Mouse (Mus musculus): ENCODE data around the gene Tmem104. TPM values are rescaled to one million over a fixed set of nuclear protein-coding genes. Genes with fewer than 3 reads are reported as not detected.

Tmem104 gene
- polyA plus RNA-seq, 1 experiment from 2014 or later: 7.7 TPM

DNA sequence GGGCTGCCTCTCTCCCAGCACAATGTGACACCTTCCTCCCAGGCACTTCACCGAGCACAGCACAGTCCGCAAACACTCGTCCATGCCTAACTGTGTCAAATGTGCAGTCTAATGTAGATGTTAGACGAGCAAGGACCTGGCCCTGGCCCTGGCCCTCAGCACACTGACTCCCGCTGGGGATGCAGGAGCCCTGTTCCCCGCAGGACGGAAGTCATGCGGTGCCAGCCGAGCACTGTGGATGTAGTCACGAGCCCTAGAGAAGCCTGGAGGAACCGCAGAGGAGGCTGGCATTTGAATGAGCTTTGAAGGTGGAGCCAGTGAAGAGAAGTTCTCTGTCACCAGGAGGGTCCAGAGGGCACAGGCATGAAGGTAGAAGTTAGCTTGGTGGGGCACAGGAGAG, 36.2 kb downstream of the Tmem104 start:
- no peak for ATAC-seq (replicated peaks; ENCODE audit: insufficient number of reproducible peaks, low FRiP score, low TSS enrichment, low read depth)
- Histone ChIP-seq H3K27ac (replicated peaks; ENCODE audit: low read depth, low read length) (no peak overlapping the region), H3K4me3 (ENCODE audit: low read depth, low read length) (no peak overlapping the region), H3K4me1 (ENCODE audit: control insufficient read depth, insufficient read depth, low read length) (peaks cover 16% of the 10 kb centered on the region), H3K9ac (replicated peaks; ENCODE audit: low read length) (no peak overlapping the region), H3K9me3 (replicated peaks; ENCODE audit: control insufficient read depth, low read length) (no peaks in the 10 kb centered on the region), H3K36me3 (replicated peaks; ENCODE audit: control insufficient read depth, insufficient read depth, low read depth, low read length) (no peaks in the 10 kb centered on the region), H3K4me2 (ENCODE audit: low read depth, low read length) (no peak overlapping the region), H3K27me3 (ENCODE audit: control insufficient read depth, insufficient read depth, low read length) (no peaks in the 10 kb centered on the region)
- WGBS: 67% methylated on average over 11 of the region's 11 CpGs
- DNase-seq (ENCODE audit: low spot score): no peak

DNA sequence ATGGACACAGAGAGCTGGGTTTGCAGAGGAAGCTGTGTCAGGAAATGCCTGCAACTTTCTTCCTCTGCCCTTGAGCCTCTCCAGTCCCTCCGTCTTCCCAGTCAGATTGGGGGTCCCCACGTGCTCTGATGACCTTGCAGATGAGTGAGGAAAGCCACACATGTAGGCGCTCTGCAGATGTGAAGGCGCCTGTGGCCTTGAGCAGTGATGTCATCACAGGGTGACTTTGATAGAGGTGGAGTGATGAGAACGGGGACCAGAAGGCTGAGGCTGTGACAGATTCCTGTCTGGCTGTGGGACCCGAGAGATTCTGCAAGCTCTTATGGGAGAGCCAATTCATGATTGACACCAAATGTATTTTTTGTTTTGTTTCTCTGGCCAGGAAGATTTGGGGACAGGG, 36.6 kb downstream of the Tmem104 start:
- Histone ChIP-seq H3K36me3 (replicated peaks; ENCODE audit: control insufficient read depth, insufficient read depth, low read depth, low read length) (no peaks in the 10 kb centered on the region), H3K4me2 (ENCODE audit: low read depth, low read length) (no peak overlapping the region), H3K4me3 (ENCODE audit: low read depth, low read length) (no peak overlapping the region), H3K9me3 (replicated peaks; ENCODE audit: control insufficient read depth, low read length) (no peaks in the 10 kb centered on the region), H3K4me1 (ENCODE audit: control insufficient read depth, insufficient read depth, low read length) (peaks cover 13% of the 10 kb centered on the region), H3K27ac (replicated peaks; ENCODE audit: low read depth, low read length) (no peak overlapping the region), H3K27me3 (ENCODE audit: control insufficient read depth, insufficient read depth, low read length) (no peaks in the 10 kb centered on the region), H3K9ac (replicated peaks; ENCODE audit: low read length) (no peak overlapping the region)
- DNase-seq (ENCODE audit: low spot score): no peak
- no peak for ATAC-seq (replicated peaks; ENCODE audit: insufficient number of reproducible peaks, low FRiP score, low TSS enrichment, low read depth)
- WGBS: 64% methylated on average over 6 of the region's 6 CpGs

DNA sequence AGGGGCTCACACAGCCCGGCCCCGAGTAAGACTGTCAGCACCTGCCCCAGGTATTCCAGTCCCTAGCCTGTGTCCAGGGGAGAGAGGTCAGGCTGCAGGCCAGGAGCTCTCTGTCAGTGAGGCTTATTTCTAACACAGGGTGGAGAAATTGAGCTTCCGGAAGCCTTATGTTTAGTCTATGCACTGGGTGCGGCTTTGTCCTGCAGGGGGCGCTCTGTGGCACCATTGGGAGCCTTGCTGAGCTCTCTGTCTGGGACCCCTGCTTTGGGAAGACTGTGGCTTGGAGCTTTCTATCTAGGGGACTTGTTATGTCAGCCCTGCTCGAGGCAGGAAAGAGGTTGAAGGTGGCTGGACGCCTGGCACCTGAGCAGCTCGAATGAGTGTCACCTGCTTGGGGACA, 37.6 kb downstream of the Tmem104 start:
- Histone ChIP-seq H3K27ac (replicated peaks; ENCODE audit: low read depth, low read length) (no peak overlapping the region), H3K4me1 (ENCODE audit: control insufficient read depth, insufficient read depth, low read length) (peaks cover 13% of the 10 kb centered on the region), H3K9ac (replicated peaks; ENCODE audit: low read length) (no peak overlapping the region), H3K4me2 (ENCODE audit: low read depth, low read length) (no peak overlapping the region), H3K36me3 (replicated peaks; ENCODE audit: control insufficient read depth, insufficient read depth, low read depth, low read length) (no peaks in the 10 kb centered on the region), H3K9me3 (replicated peaks; ENCODE audit: control insufficient read depth, low read length) (no peaks in the 10 kb centered on the region), H3K27me3 (ENCODE audit: control insufficient read depth, insufficient read depth, low read length) (no peaks in the 10 kb centered on the region), H3K4me3 (ENCODE audit: low read depth, low read length) (no peak overlapping the region)
- WGBS: 46% methylated on average over 8 of the region's 8 CpGs
- DNase-seq (ENCODE audit: low spot score) (peak; percentile 75), ATAC-seq (replicated peaks; ENCODE audit: insufficient number of reproducible peaks, low FRiP score, low TSS enrichment, low read depth) (no peak)

- Histone ChIP-seq H3K4me1 (ENCODE audit: control insufficient read depth, insufficient read depth, low read length) (peaks cover 13% of the 10 kb centered on the region), H3K4me2 (ENCODE audit: low read depth, low read length) (no peak overlapping the region), H3K27ac (replicated peaks; ENCODE audit: low read depth, low read length) (no peak overlapping the region), H3K9ac (replicated peaks; ENCODE audit: low read length) (no peak overlapping the region), H3K9me3 (replicated peaks; ENCODE audit: control insufficient read depth, low read length) (no peaks in the 10 kb centered on the region), H3K36me3 (replicated peaks; ENCODE audit: control insufficient read depth, insufficient read depth, low read depth, low read length) (no peaks in the 10 kb centered on the region), H3K27me3 (ENCODE audit: control insufficient read depth, insufficient read depth, low read length) (no peaks in the 10 kb centered on the region), H3K4me3 (ENCODE audit: low read depth, low read length) (no peak overlapping the region)
- DNase-seq (ENCODE audit: low spot score): no peak
- no peak for ATAC-seq (replicated peaks; ENCODE audit: insufficient number of reproducible peaks, low FRiP score, low TSS enrichment, low read depth)
- 61% methylated on average over 6 of the region's 6 CpGs for WGBS
These were observed 38.0 kb downstream of the Tmem104 start for GRCm38 (mm10) chr11:115225301-115225700.

GRCm38 (mm10) chr11:115226811-115227491, 39.7 kb downstream of the Tmem104 start:
- H3K36me3 ChIP-seq (replicated peaks; ENCODE audit: control insufficient read depth, insufficient read depth, low read depth, low read length): no peaks in the 10 kb centered on the region
- no peak overlapping the region for H3K27ac ChIP-seq (replicated peaks; ENCODE audit: low read depth, low read length)
- H3K27me3 ChIP-seq (ENCODE audit: control insufficient read depth, insufficient read depth, low read length): no peaks in the 10 kb centered on the region
- H3K4me2 ChIP-seq (ENCODE audit: low read depth, low read length): 0 out of 2 replicates have a peak overlapping the region, but pooled peaks have one; percentile 7
- DNase-seq (ENCODE audit: low spot score): no peak
- 34% methylated on average over 14 of the region's 14 CpGs for WGBS
- H3K9me3 ChIP-seq (replicated peaks; ENCODE audit: control insufficient read depth, low read length): no peaks in the 10 kb centered on the region
- ATAC-seq (replicated peaks; ENCODE audit: insufficient number of reproducible peaks, low FRiP score, low TSS enrichment, low read depth): no peak
- H3K9ac ChIP-seq (replicated peaks; ENCODE audit: low read length): no peak overlapping the region
- no peak overlapping the region for H3K4me3 ChIP-seq (ENCODE audit: low read depth, low read length)
- peaks cover 12% of the 10 kb centered on the region for H3K4me1 ChIP-seq (ENCODE audit: control insufficient read depth, insufficient read depth, low read length)

DNA sequence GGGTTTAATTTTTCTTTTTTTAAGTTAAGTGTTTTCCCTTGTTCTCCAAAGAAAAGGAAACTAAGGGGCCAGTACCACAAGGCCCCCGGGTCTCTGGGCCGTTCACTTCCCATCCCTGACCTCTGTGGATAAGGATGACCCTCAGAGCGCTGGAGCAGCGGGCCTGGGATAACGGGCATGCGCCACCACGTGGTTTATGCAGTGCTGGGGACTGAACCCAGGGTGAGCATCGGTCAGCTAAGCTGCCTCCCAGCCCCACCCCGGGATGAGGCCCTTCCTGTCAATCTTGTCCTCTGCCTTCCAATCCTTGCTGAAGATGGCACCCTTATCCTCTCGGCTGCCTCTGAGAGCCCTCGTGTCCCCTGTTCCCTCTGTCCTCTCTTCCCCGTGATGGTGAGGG, 40.4 kb downstream of the Tmem104 start:
- no peak for ATAC-seq (replicated peaks; ENCODE audit: insufficient number of reproducible peaks, low FRiP score, low TSS enrichment, low read depth)
- Histone ChIP-seq H3K27me3 (ENCODE audit: control insufficient read depth, insufficient read depth, low read length) (no peaks in the 10 kb centered on the region), H3K4me1 (ENCODE audit: control insufficient read depth, insufficient read depth, low read length) (peaks cover 6% of the 10 kb centered on the region), H3K4me3 (ENCODE audit: low read depth, low read length) (no peak overlapping the region), H3K27ac (replicated peaks; ENCODE audit: low read depth, low read length) (no peak overlapping the region), H3K9me3 (replicated peaks; ENCODE audit: control insufficient read depth, low read length) (no peaks in the 10 kb centered on the region), H3K9ac (replicated peaks; ENCODE audit: low read length) (no peak overlapping the region), H3K4me2 (ENCODE audit: low read depth, low read length) (no peak overlapping the region), H3K36me3 (replicated peaks; ENCODE audit: control insufficient read depth, insufficient read depth, low read depth, low read length) (no peaks in the 10 kb centered on the region)
- no peak for DNase-seq (ENCODE audit: low spot score)
- WGBS: 23% methylated on average over 12 of the region's 12 CpGs

DNA sequence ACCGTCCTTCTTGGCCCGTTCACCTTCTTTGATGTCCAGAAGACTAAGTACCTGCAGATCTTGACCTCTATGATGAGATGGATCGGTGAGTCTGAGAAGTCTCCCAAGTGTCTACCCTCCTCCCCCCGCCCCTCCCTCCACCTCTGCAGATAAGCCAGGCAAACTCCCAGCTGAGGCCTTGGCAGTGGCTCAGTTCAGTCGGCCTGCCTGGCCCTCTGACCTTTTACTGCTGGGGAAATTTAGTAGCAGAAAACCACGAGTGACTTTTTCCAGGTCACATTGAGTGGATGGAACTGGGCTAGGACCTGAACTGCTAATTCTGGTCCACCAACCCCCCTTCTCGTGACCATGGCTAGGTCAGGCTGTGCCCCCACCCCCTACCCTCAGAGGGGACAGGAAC, 41.1 kb downstream of the Tmem104 start:
- 59% methylated on average over 7 of the region's 7 CpGs for WGBS
- H3K9ac ChIP-seq (replicated peaks; ENCODE audit: low read length): no peak overlapping the region
- no peak overlapping the region for H3K4me2 ChIP-seq (ENCODE audit: low read depth, low read length)
- H3K36me3 ChIP-seq (replicated peaks; ENCODE audit: control insufficient read depth, insufficient read depth, low read depth, low read length): no peaks in the 10 kb centered on the region
- H3K4me3 ChIP-seq (ENCODE audit: low read depth, low read length): no peak overlapping the region
- ATAC-seq (replicated peaks; ENCODE audit: insufficient number of reproducible peaks, low FRiP score, low TSS enrichment, low read depth) (no peak), DNase-seq (ENCODE audit: low spot score) (no peak)
- no peak overlapping the region for H3K27ac ChIP-seq (replicated peaks; ENCODE audit: low read depth, low read length)
- H3K9me3 ChIP-seq (replicated peaks; ENCODE audit: control insufficient read depth, low read length): no peaks in the 10 kb centered on the region
- H3K27me3 ChIP-seq (ENCODE audit: control insufficient read depth, insufficient read depth, low read length): 0 out of 2 replicates have a peak, but pooled peaks cover 2% of the 10 kb centered on the region
- peaks cover 5% of the 10 kb centered on the region for H3K4me1 ChIP-seq (ENCODE audit: control insufficient read depth, insufficient read depth, low read length)

- Histone ChIP-seq H3K4me3 (ENCODE audit: low read depth, low read length) (no peak overlapping the region), H3K36me3 (replicated peaks; ENCODE audit: control insufficient read depth, insufficient read depth, low read depth, low read length) (no peaks in the 10 kb centered on the region), H3K4me1 (ENCODE audit: control insufficient read depth, insufficient read depth, low read length) (peaks cover 3% of the 10 kb centered on the region), H3K27ac (replicated peaks; ENCODE audit: low read depth, low read length) (no peak overlapping the region), H3K9ac (replicated peaks; ENCODE audit: low read length) (no peak overlapping the region), H3K9me3 (replicated peaks; ENCODE audit: control insufficient read depth, low read length) (no peaks in the 10 kb centered on the region), H3K27me3 (ENCODE audit: control insufficient read depth, insufficient read depth, low read length) (0 out of 2 replicates have a peak, but pooled peaks cover 2% of the 10 kb centered on the region), H3K4me2 (ENCODE audit: low read depth, low read length) (no peak overlapping the region)
- ATAC-seq (replicated peaks; ENCODE audit: insufficient number of reproducible peaks, low FRiP score, low TSS enrichment, low read depth) (no peak), DNase-seq (ENCODE audit: low spot score) (no peak)
- WGBS: 42% methylated on average over 15 of the region's 15 CpGs
These were observed 42.0 kb downstream of the Tmem104 start for GRCm38 (mm10) chr11:115229021-115229930.

Data from embryonic facial prominence, embryonic 11.5 days (tissue).